Mouse (Mus musculus): ENCODE results near the gene Ntn4.

DNA sequence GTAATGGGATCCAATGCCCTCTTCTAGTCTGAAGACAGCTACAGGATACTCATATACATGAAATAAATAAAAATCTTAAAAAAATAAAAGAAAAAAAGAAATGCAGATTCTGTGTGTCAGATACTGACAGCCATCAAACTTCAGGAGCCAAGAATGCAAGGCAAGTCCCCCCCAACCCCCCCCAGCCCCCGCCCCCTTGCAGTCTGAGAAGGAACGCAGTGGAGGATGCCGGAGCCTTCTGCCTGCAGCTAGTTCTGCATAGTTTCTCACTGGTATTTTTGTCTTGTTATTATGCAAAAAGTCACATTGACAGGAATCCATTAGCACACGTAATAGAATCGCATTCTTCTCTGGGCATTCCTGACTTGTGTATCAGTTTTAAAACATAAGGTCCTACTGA is 87.7 kb downstream of the Ntn4 start:
- TF ChIP-seq TAL1 (conservative IDR thresholded peaks at IDR 0.05; ENCODE audit: low read depth, low read length) (no peak), CTCF (IDR thresholded peaks at IDR 0.05; ENCODE audit: low read depth, low read length) (no peak), GATA1 (IDR thresholded peaks at IDR 0.05; ENCODE audit: borderline replicate concordance, low read length) (no peak), POLR2AphosphoS5 (IDR thresholded peaks at IDR 0.05; ENCODE audit: insufficient replicate concordance, low read depth, low read length) (no peak), GATA2 (IDR thresholded peaks at IDR 0.05; ENCODE audit: borderline replicate concordance, low read depth, low read length) (no peak)
